Mouse (Mus musculus) olfactory bulb, adult 2 months (tissue): ENCODE results near the gene Srd5a2. TPM values are rescaled to one million over a fixed set of nuclear protein-coding genes. Genes with fewer than 3 reads are reported as not detected.

Experiments used
- H3K27ac ChIP-seq: fragments of 200-500 bp; 2 replicates; pipeline ENCODE4 v1.5.1; 2012; ENCODE audit warnings: low read depth, low read length; ENCODE audit not compliant: insufficient read depth
- H3K4me1 ChIP-seq: fragments of 200-500 bp; 2 replicates; pipeline ENCODE4 v1.6.1; 2012; ENCODE audit warnings: low read length; ENCODE audit not compliant: control insufficient read depth, insufficient read depth
- H3K4me3 ChIP-seq: fragments of 200-500 bp; 2 replicates; pipeline ENCODE4 v1.5.1; 2012; ENCODE audit warnings: mild to moderate bottlenecking, low read depth, low read length, moderate library complexity; ENCODE audit not compliant: insufficient read depth
- CTCF ChIP-seq: fragments of 200-500 bp; IDR thresholded peaks from 2 replicates; pipeline ENCODE4 v1.5.1; 2012; ENCODE audit warnings: low read depth, mild to moderate bottlenecking, low read length, moderate library complexity; ENCODE audit not compliant: insufficient read depth
- POLR2A ChIP-seq: fragments of 200-500 bp; IDR thresholded peaks from 2 replicates; pipeline ENCODE4 v1.6.1; 2012; ENCODE audit warnings: mild to moderate bottlenecking, low read depth, low read length, moderate library complexity; ENCODE audit not compliant: insufficient read depth
- WGBS: fragments of 180-500 bp; shearing (Covaris S2); methylation state at CpG from one replicate; pipeline ENCODE4 v1.1.7; 2018; 5-methylcytosine and 5-hydroxymethylcytosine counted together
- polyA plus RNA-seq: library from polyadenylated mRNA; stranded (reverse); fragments of >200 nt; gene quantifications from 2 replicates; pipeline ENCODE4 v1.2.4, GENCODE M21; 2012; ENCODE audit warnings: low replicate concordance; ENCODE audit not compliant: missing spikeins, insufficient read depth, insufficient read length

Srd5a2 gene
- polyA plus RNA-seq, 1 experiment: not detected

GRCm38 (mm10) chr17:74048229-74048816 lies 607 bp upstream of the Srd5a2 start:
- no peak for TF ChIP-seq CTCF
- no peak for TF ChIP-seq POLR2A
- Histone ChIP-seq H3K4me3 (no peak overlapping the region), H3K27ac (no peak overlapping the region), H3K4me1 (peaks cover 11% of the 10 kb centered on the region; the same call in 1 of the 2 replicates)
- 2% methylated on average over 19 of the region's 19 CpGs for WGBS

- Histone ChIP-seq H3K4me3 (no peak overlapping the region), H3K4me1 (peaks cover 11% of the 10 kb centered on the region; the same call in 1 of the 2 replicates), H3K27ac (no peak overlapping the region)
- TF ChIP-seq CTCF: no peak
- 29% methylated on average over 4 of the region's 4 CpGs for WGBS
These were observed 4.0 kb downstream of the Srd5a2 start for GRCm38 (mm10) chr17:74043754-74044153.

GRCm38 (mm10) chr17:74020526-74021203 lies 27.1 kb downstream of the Srd5a2 start:
- no peaks in the 10 kb centered on the region for H3K4me1 ChIP-seq
- no peak overlapping the region for H3K27ac ChIP-seq
- TF ChIP-seq POLR2A (no peak), CTCF (peak; percentile 51; the same call in 1 of the 2 replicates)
- WGBS: 41% methylated on average over 8 of the region's 8 CpGs
- no peak overlapping the region for H3K4me3 ChIP-seq

GRCm38 (mm10) chr17:74018281-74018680 lies 29.4 kb downstream of the Srd5a2 start:
- TF ChIP-seq CTCF (no peak), POLR2A (no peak)
- Histone ChIP-seq H3K27ac (no peak overlapping the region), H3K4me1 (no peaks in the 10 kb centered on the region), H3K4me3 (no peak overlapping the region)
- WGBS: 91% methylated on average over 4 of the region's 4 CpGs

DNA sequence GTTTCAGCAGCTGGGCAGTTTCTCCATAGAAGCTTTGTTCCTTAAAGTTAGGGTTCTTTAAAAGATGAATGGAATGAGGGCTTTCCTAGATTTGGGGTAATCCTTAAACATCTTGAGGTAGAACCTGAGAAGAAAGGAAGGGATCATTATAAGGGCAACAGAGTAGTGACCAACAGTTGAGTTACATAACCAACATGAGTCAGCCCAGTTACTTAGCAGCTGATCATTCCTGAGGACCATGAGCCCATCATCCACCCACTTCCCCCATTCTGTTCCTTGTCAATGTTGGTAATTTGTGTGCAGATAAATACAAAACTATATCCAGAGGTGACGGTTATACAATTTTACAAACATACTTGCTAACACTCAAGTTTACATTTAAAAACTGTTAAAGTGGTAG lies 30.1 kb downstream of the Srd5a2 start:
- TF ChIP-seq CTCF (no peak), POLR2A (no peak)
- H3K4me1 ChIP-seq: no peaks in the 10 kb centered on the region
- 90% methylated on average over 1 of the region's 1 CpGs for WGBS
- no peak overlapping the region for H3K27ac ChIP-seq
- H3K4me3 ChIP-seq: no peak overlapping the region

DNA sequence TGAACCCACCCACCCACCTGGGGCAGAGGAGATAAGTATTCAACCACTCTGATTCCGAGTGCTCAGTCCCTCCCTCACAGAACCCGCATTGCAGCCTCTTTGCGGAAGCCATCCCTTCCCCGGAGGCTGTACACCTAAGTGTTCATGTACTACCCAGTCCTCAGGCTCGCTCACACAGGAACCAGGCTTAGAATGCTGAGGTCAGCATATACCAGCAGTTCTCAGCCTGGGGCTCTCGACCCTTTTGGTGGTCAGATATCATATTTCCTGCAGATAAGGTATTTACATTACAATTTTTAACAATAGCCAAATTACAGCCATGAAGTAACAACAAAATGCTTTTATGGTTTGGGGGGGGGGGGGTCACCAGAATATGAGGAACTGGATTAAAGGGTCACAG lies 32.6 kb downstream of the Srd5a2 start:
- 90% methylated on average over 6 of the region's 6 CpGs for WGBS

GRCm38 (mm10) chr17:74008680-74009079 lies 39.0 kb downstream of the Srd5a2 start:
- no peak overlapping the region for H3K4me3 ChIP-seq
- H3K4me1 ChIP-seq: no peaks in the 10 kb centered on the region
- no peak overlapping the region for H3K27ac ChIP-seq
- 32% methylated on average over 4 of the region's 4 CpGs for whole genome bisulfite sequencing
- TF ChIP-seq CTCF: no peak
- TF ChIP-seq POLR2A: no peak

More for the DNA sequence above, 32.6 kb downstream of the Srd5a2 start:
- Histone ChIP-seq H3K27ac (no peak overlapping the region), H3K4me3 (no peak overlapping the region), H3K4me1 (no peaks in the 10 kb centered on the region)
- TF ChIP-seq POLR2A (no peak), CTCF (no peak)

GRCm38 (mm10) chr17:74007001-74007400 lies 40.7 kb downstream of the Srd5a2 start:
- Histone ChIP-seq H3K4me1 (no peaks in the 10 kb centered on the region), H3K4me3 (no peak overlapping the region), H3K27ac (no peak overlapping the region)
- TF ChIP-seq POLR2A: no peak
- TF ChIP-seq CTCF: no peak
- WGBS: 81% methylated on average over 8 of the region's 8 CpGs

GRCm38 (mm10) chr17:74002396-74002795 lies 45.3 kb downstream of the Srd5a2 start:
- Histone ChIP-seq H3K4me1 (no peaks in the 10 kb centered on the region), H3K4me3 (no peak overlapping the region), H3K27ac (no peak overlapping the region)
- 64% methylated on average over 2 of the region's 2 CpGs for WGBS
- no peak for TF ChIP-seq CTCF
